Mouse (Mus musculus): ENCODE data around the gene Spatc1l.

The Spatc1l gene

DNA sequence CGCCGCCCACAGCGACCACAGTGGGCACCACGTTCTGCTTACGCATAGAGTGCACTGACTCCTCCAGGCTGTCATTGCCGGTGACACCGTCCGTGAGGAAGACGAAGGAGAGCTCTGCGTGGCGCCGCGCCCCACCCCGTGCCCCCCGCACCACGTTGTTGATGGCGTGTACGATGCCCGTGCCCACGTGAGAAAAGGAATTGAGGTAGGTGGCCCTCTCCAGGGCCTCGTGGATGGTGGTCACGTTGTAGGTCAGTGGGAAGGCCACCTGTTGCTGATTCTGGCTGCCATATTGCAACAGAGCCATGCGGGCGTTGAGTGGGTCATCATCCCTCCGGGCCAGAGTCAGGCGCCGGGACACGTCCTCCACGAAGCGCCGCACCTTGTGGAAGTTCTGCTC, 34.3 kb downstream of the Spatc1l start:
- CTCF ChIA-PET, result no interaction called here

DNA sequence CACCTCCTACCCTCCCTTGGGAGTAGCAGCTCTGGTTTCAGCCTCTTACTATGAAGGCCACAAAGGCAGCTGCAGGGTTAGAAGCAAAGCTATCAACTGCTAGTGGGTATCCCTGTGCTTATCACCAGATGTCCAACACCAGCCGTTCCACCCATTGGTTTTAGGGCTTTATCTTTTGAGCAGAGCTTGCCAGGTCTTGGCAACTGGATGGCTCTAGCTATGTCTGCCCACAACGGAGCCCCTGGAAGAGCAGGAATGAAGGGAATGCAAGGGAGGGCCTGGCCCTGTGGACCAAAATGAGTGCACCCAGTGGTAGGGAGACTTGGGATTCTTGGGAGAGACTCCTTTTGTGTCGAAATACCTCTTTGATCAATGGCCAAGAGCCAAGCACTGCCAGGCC, 40.6 kb downstream of the Spatc1l start:
- CTCF ChIA-PET, result no interaction called here

DNA sequence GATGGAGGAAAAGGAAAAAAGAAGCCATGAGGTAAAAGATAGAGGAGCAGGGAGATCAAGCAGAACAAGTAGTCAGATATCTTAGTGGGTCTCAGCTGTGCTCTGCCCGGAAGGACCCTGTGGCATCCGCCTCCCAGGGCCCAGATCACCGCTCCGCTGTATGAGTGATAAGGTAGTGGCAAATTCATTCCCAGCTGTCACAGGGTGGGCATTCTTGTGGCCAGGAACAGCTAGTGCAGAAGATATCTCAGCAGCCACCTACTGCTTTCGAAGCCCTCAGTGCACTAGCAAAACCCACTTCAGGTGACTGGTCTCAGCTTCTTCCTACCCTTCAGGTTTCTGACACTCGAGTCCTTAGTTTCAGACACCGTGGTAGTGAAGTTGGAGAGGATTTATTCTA, 50.4 kb downstream of the Spatc1l start:
- CTCF ChIA-PET, result no interaction called here

All from spleen, embryonic (tissue).